Mouse (Mus musculus) hindbrain, embryonic 15.5 days (tissue): Measurements from ENCODE around the gene Map2k4. TPM values are rescaled to one million over a fixed set of nuclear protein-coding genes. Genes with fewer than 3 reads are reported as not detected.
A peak's percentile ranks its signal among the peaks of the same experiment; 100 is the strongest.

ENCODE experiments used
- ATAC-seq: fragments of 200-750 bp; cut with Nextera tagmentation; 2 replicates; pipeline ENCODE4 v1.8.0; 2017; ENCODE audit warnings: low read depth, moderate number of reproducible peaks, moderate TSS enrichment; ENCODE audit not compliant: low FRiP score
- H3K27ac ChIP-seq: fragments of 300-500 bp; sonication (generic); replicated peaks from 2 replicates; pipeline ENCODE4 v1.5.1; 2015; ENCODE audit warnings: mild to moderate bottlenecking, inconsistent platforms
- H3K27me3 ChIP-seq: fragments of 300-500 bp; sonication (generic); 2 replicates; pipeline ENCODE4 v1.6.1; 2015; ENCODE audit warnings: control low read depth, inconsistent platforms
- H3K36me3 ChIP-seq: fragments of 300-500 bp; sonication (generic); 2 replicates; pipeline ENCODE4 v1.6.1; 2015; ENCODE audit warnings: control low read depth, inconsistent platforms
- H3K4me1 ChIP-seq: fragments of 300-500 bp; sonication (generic); replicated peaks from 2 replicates; pipeline ENCODE4 v1.6.1; 2015; ENCODE audit warnings: control low read depth, inconsistent platforms
- H3K4me2 ChIP-seq: fragments of 300-500 bp; sonication (generic); 2 replicates; pipeline ENCODE4 v1.6.1; 2015; ENCODE audit warnings: moderate library complexity, mild to moderate bottlenecking, inconsistent platforms
- H3K4me3 ChIP-seq: fragments of 300-500 bp; sonication (generic); 2 replicates; pipeline ENCODE4 v1.5.1; 2015; ENCODE audit warnings: mild to moderate bottlenecking, inconsistent platforms
- H3K9ac ChIP-seq: fragments of 300-500 bp; sonication (generic); 2 replicates; pipeline ENCODE4 v1.6.1; 2015; ENCODE audit warnings: inconsistent platforms
- H3K9me3 ChIP-seq: fragments of 300-500 bp; sonication (generic); 2 replicates; pipeline ENCODE4 v1.6.1; 2016; ENCODE audit warnings: control low read depth, inconsistent platforms
- WGBS: fragments of 180-500 bp; shearing (Covaris S2); methylation state at CpG from one replicate; pipeline ENCODE4 v1.1.7; 2015; 5-methylcytosine and 5-hydroxymethylcytosine counted together
- polyA plus RNA-seq: library from polyadenylated mRNA; unstranded; fragments of >200 nt; fragmentation: Nextera tagmentation; extraction: Ambion mirVana; gene quantifications from 2 replicates; pipeline ENCODE4 v1.2.1, GENCODE M21; 2015

Gene Map2k4
- polyA plus RNA-seq, 1 experiment from 2014 or later: 101 TPM

- Histone ChIP-seq H3K27ac (no peak overlapping the region), H3K9ac (no peak overlapping the region), H3K36me3 (no peaks in the 10 kb centered on the region), H3K4me3 (no peak overlapping the region), H3K9me3 (no peaks in the 10 kb centered on the region), H3K4me2 (no peak overlapping the region), H3K4me1 (no peaks in the 10 kb centered on the region), H3K27me3 (no peaks in the 10 kb centered on the region)
- ATAC-seq: no peak
Observed at GRCm38 (mm10) chr11:65739880-65740279, 48.2 kb downstream of the Map2k4 start.

DNA sequence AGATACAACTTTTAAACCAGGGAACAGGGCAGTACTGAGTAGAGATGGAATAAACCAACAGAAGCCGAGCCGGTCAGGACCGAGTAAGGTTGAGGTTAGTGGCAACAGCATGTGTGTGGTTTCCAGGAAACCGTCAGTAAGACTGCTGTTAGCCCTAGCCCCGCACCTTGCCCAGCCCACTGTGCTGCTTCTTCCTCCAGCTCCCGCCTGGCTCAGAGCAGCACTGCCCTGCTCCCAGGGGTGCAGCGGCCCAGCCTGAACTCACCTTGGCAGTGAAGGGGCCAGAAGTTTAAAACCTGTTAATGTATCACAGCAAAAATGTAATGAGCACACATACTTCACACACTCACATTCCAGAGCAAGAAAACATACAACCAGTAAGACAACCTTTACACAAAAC, 53.4 kb downstream of the Map2k4 start:
- H3K27ac ChIP-seq: no peak overlapping the region
- no peaks in the 10 kb centered on the region for H3K9me3 ChIP-seq
- no peaks in the 10 kb centered on the region for H3K36me3 ChIP-seq
- 88% methylated on average over 7 of the region's 7 CpGs for WGBS
- peaks cover 11% of the 10 kb centered on the region for H3K4me1 ChIP-seq
- no peak overlapping the region for H3K4me3 ChIP-seq
- H3K4me2 ChIP-seq: no peak overlapping the region
- no peak for ATAC-seq
- no peaks in the 10 kb centered on the region for H3K27me3 ChIP-seq
- H3K9ac ChIP-seq: no peak overlapping the region

DNA sequence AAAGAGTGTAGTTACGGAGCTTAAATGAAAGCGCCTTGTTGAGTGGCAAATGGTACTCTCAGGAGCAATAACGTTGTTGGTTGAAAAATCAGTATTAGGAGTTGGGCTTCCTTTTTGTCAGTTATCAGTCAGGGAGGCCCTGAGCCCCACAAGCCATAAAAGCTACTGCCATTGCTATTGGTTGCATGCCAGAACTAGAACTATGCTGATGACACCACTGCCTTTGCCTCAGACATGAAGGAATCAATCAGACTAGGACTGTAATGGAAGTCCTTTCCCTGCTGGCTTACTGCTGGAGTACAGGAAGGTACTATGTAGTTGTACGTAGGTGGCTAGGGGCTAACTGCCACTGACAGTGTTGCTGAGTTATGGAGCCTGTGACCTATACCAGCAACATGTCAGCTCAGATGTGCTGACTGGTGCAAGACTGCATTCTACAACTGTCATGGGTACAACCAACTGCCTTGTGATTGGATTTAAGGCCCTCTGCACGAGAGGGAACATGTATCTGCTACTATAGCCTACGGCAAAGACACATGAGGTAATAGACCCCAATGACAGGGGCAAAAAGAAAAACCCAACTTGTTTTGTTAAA, 58.4 kb downstream of the Map2k4 start:
- Histone ChIP-seq H3K4me1 (peaks cover 13% of the 10 kb centered on the region), H3K27me3 (no peaks in the 10 kb centered on the region), H3K4me2 (no peak overlapping the region), H3K27ac (no peak overlapping the region), H3K9me3 (no peaks in the 10 kb centered on the region), H3K9ac (no peak overlapping the region), H3K4me3 (no peak overlapping the region), H3K36me3 (peaks cover 6% of the 10 kb centered on the region; the same call in 1 of the 2 replicates)
- 0 out of 2 replicates have a peak, but pooled peaks have one; percentile 38 for ATAC-seq
- WGBS: 75% methylated on average over 6 of the region's 6 CpGs

GRCm38 (mm10) chr11:65728906-65729305, 59.2 kb downstream of the Map2k4 start:
- no peak overlapping the region for H3K4me3 ChIP-seq
- no peak overlapping the region for H3K4me2 ChIP-seq
- peaks cover 9% of the 10 kb centered on the region for H3K4me1 ChIP-seq
- no peak overlapping the region for H3K27ac ChIP-seq
- ATAC-seq: no peak
- no peaks in the 10 kb centered on the region for H3K9me3 ChIP-seq
- 93% methylated on average over 4 of the region's 4 CpGs for WGBS
- no peaks in the 10 kb centered on the region for H3K27me3 ChIP-seq
- H3K36me3 ChIP-seq: peaks cover 8% of the 10 kb centered on the region; the same call in 1 of the 2 replicates
- H3K9ac ChIP-seq: no peak overlapping the region

DNA sequence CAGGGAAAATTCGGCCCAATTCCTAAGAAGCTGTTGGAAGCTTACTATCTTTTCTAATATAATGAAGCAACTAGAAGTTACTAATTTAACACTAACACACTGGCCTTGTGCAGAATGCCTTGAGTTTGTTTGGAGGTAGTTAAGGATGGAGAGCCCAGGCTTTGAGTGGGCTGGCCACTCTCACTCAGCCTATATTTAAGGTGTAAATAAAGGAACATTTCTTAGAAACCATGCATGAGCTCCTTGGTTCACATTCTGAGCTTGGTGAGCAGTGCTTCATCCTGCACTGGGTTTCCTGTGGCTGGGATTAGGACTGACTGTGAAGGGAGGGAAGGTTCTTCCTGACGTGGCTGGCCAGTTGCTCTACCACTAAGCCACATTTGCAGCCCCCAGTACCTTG, 64.4 kb downstream of the Map2k4 start:
- no peak overlapping the region for H3K4me2 ChIP-seq
- H3K27ac ChIP-seq: no peak overlapping the region
- no peaks in the 10 kb centered on the region for H3K4me1 ChIP-seq
- no peaks in the 10 kb centered on the region for H3K9me3 ChIP-seq
- H3K36me3 ChIP-seq: peaks cover 8% of the 10 kb centered on the region; the same call in 1 of the 2 replicates
- no peak overlapping the region for H3K9ac ChIP-seq
- WGBS: 90% methylated on average over 2 of the region's 2 CpGs
- H3K27me3 ChIP-seq: no peaks in the 10 kb centered on the region
- ATAC-seq: no peak
- no peak overlapping the region for H3K4me3 ChIP-seq

DNA sequence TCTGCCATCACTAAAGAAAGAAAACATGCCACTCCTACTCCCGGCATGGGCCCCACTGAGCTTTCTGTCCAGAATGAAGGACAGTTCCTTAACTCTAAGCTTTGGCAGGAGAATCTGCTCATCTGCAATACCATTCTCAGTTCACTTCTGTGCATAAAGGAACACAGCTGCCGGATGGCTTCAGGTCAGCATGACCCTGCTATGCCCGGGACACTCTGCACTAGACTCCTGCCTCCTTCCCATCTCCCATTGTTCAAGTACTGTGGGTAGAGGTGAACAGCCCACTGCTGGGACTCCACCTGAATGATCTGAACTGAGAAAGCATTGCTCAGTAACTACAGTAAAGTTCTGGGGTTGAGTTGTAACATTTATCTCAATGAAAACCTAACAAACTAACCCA, 66.5 kb downstream of the Map2k4 start:
- no peak for ATAC-seq
- Histone ChIP-seq H3K4me1 (no peaks in the 10 kb centered on the region), H3K9me3 (no peaks in the 10 kb centered on the region), H3K27ac (no peak overlapping the region), H3K27me3 (no peaks in the 10 kb centered on the region), H3K36me3 (0 out of 2 replicates have a peak, but pooled peaks cover 8% of the 10 kb centered on the region), H3K4me2 (no peak overlapping the region), H3K4me3 (no peak overlapping the region), H3K9ac (no peak overlapping the region)
- WGBS: 91% methylated on average over 3 of the region's 3 CpGs

- 0 out of 2 replicates have a peak, but pooled peaks cover 4% of the 10 kb centered on the region for H3K36me3 ChIP-seq
- H3K27ac ChIP-seq: no peak overlapping the region
- H3K27me3 ChIP-seq: no peaks in the 10 kb centered on the region
- no peak overlapping the region for H3K4me2 ChIP-seq
- H3K4me1 ChIP-seq: no peaks in the 10 kb centered on the region
- WGBS: 88% methylated on average over 1 of the region's 1 CpGs
- no peak overlapping the region for H3K4me3 ChIP-seq
- ATAC-seq: no peak
- H3K9ac ChIP-seq: no peak overlapping the region
- H3K9me3 ChIP-seq: no peaks in the 10 kb centered on the region
Observed at GRCm38 (mm10) chr11:65719960-65720359, 68.1 kb downstream of the Map2k4 start.

DNA sequence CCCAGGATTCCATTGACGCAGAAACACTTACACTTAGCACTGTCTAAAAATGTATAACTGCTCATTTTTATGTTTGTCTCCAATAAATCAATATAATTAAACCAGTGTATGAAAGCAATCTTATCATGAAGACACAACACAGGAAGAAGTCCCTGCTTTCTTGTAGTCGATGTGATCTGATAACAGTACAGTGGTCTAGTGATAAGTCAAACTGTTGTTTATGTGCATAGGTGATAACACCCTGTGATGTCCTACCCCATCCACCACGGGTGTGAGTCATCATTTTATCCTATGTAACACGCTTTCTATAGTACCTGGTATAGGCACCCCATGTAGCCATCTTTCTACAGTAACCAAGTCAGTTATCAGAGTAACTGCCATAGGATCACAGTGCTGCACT, 74.3 kb downstream of the Map2k4 start:
- Histone ChIP-seq H3K27me3 (no peaks in the 10 kb centered on the region), H3K27ac (no peak overlapping the region), H3K4me3 (no peak overlapping the region), H3K4me2 (no peak overlapping the region), H3K4me1 (peaks cover 7% of the 10 kb centered on the region; the same call in 1 of the 2 replicates), H3K9ac (no peak overlapping the region), H3K36me3 (peaks cover 6% of the 10 kb centered on the region; the same call in 1 of the 2 replicates), H3K9me3 (no peaks in the 10 kb centered on the region)
- no peak for ATAC-seq
- 89% methylated on average over 4 of the region's 4 CpGs for WGBS

DNA sequence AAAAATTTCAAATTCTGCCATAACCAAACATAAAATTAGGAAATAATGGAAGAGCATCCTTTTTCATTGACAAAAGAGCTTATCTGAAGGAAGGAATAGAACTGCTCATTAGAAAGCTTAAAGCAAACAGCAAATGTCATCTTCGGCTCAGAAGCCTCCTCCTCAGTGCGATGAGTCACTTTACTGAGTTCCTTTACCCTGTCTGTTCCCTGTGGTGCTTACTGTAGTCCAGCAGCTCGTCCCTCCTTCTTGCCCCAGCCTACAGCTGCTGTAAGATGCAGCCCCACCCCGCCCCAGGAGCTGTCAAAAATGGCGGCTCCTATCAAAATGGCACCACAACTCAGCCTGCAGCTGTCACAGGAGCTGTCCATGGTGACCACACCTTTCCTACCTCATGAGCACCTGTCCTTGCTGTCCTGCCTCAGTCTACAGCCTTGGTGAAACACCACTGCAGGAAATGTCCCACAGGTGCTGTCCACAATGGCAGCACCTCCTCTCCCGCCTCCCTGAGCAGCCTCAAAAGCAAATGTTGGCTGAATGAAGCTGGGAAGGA, 75.3 kb downstream of the Map2k4 start:
- 84% methylated on average over 6 of the region's 6 CpGs for WGBS
- Histone ChIP-seq H3K9me3 (no peaks in the 10 kb centered on the region), H3K4me3 (no peak overlapping the region), H3K4me1 (peaks cover 7% of the 10 kb centered on the region; the same call in 1 of the 2 replicates), H3K27ac (no peak overlapping the region), H3K4me2 (no peak overlapping the region), H3K9ac (no peak overlapping the region), H3K36me3 (peaks cover 14% of the 10 kb centered on the region), H3K27me3 (no peaks in the 10 kb centered on the region)
- no peak for ATAC-seq

DNA sequence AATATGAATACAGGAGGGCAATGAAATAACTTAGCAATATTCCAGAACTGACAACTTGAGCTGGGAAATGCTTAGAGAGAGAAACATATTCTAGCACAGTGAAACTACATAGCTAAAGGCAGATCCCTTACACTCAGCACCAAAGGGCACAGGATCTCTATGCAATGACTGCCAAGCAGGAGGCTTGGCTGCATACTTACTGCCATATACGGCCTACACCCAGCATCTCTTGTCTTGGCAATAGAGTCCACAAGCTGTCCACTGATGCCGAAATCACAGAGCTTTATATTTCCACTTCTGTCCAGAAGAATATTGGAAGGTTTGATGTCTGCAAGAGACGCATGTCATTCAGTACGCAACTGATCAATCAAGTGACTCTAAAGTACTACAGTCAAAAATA, 81.3 kb downstream of the Map2k4 start:
- ATAC-seq: no peak
- no peaks in the 10 kb centered on the region for H3K4me1 ChIP-seq
- H3K9ac ChIP-seq: no peak overlapping the region
- peaks cover 29% of the 10 kb centered on the region for H3K36me3 ChIP-seq
- no peak overlapping the region for H3K27ac ChIP-seq
- H3K27me3 ChIP-seq: no peaks in the 10 kb centered on the region
- no peak overlapping the region for H3K4me2 ChIP-seq
- 97% methylated on average over 4 of the region's 4 CpGs for WGBS
- no peaks in the 10 kb centered on the region for H3K9me3 ChIP-seq
- no peak overlapping the region for H3K4me3 ChIP-seq

DNA sequence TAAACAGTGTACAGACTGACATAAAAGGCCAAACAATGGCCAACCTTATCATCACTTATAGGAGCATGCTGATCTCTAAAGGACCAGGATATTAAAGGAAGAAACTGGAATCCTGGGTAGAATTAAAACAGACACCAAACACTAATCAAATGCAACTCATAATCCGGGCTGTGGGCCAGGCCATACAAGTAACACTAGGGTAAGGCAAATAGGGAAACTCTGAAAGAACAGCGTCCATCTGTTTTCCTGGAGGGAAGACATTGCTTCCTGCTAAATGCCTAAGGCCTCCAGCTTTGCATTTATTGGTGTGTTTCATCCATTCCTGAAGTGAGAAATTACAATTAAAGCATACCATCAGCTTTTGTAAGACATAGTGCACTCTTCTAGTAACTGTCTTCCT, 81.9 kb downstream of the Map2k4 start:
- 91% methylated on average over 2 of the region's 2 CpGs for WGBS

GRCm38 (mm10) chr11:65704861-65705260, 83.2 kb downstream of the Map2k4 start:
- H3K4me1 ChIP-seq: no peaks in the 10 kb centered on the region
- H3K4me3 ChIP-seq: no peak overlapping the region
- H3K27ac ChIP-seq: no peak overlapping the region
- no peaks in the 10 kb centered on the region for H3K27me3 ChIP-seq
- H3K9ac ChIP-seq: no peak overlapping the region
- peaks cover 35% of the 10 kb centered on the region for H3K36me3 ChIP-seq
- H3K9me3 ChIP-seq: no peaks in the 10 kb centered on the region
- no peak overlapping the region for H3K4me2 ChIP-seq
- no peak for ATAC-seq
- WGBS: 87% methylated on average over 4 of the region's 4 CpGs

More for the DNA sequence above, 81.9 kb downstream of the Map2k4 start:
- ATAC-seq: no peak
- Histone ChIP-seq H3K27me3 (no peaks in the 10 kb centered on the region), H3K27ac (no peak overlapping the region), H3K4me2 (no peak overlapping the region), H3K36me3 (peaks cover 29% of the 10 kb centered on the region), H3K4me1 (no peaks in the 10 kb centered on the region), H3K9me3 (no peaks in the 10 kb centered on the region), H3K9ac (no peak overlapping the region), H3K4me3 (no peak overlapping the region)
